Mouse (Mus musculus): ENCODE data around the gene Pprc1.

Gene Pprc1

GRCm38 (mm10) chr19:46056388-46056946 lies 11.8 kb downstream of the Pprc1 start:
- peak; percentile 87 to 91 for DNase-seq (ENCODE audit: low spot score in 2 of 2)

GRCm38 (mm10) chr19:46056947-46057607 lies 12.4 kb downstream of the Pprc1 start:
- DNase-seq (ENCODE audit: low spot score in 2 of 2) = peak; percentile 69 to 71

GRCm38 (mm10) chr19:46058466-46058865 lies 13.8 kb downstream of the Pprc1 start:
- no peak for DNase-seq (ENCODE audit: low spot score in 2 of 2)

GRCm38 (mm10) chr19:46060845-46061244 lies 16.2 kb downstream of the Pprc1 start:
- DNase-seq (ENCODE audit: low spot score in 2 of 2) = no peak

GRCm38 (mm10) chr19:46068054-46068453 lies 23.4 kb downstream of the Pprc1 start:
- DNase-seq (ENCODE audit: low spot score in 2 of 2) = no peak

GRCm38 (mm10) chr19:46073285-46073684 lies 28.6 kb downstream of the Pprc1 start:
- no peak for DNase-seq (ENCODE audit: low spot score in 2 of 2)

- no peak for DNase-seq (ENCODE audit: low spot score in 2 of 2)
These were observed 29.6 kb downstream of the Pprc1 start for GRCm38 (mm10) chr19:46074266-46074665.

- peak; percentile 99 for DNase-seq (ENCODE audit: low spot score in 2 of 2)
These were observed 31.2 kb downstream of the Pprc1 start, which contains the start of gene Nolc1 for GRCm38 (mm10) chr19:46075616-46076607. Gene Nolc1 (plus strand): TSS chr19:46075863.

GRCm38 (mm10) chr19:46078535-46078934 lies 33.8 kb downstream of the Pprc1 start:
- no peak for DNase-seq (ENCODE audit: low spot score in 2 of 2)

GRCm38 (mm10) chr19:46085185-46085584 lies 40.5 kb downstream of the Pprc1 start:
- DNase-seq (ENCODE audit: low spot score in 2 of 2) = no peak

GRCm38 (mm10) chr19:46086337-46086736 lies 41.7 kb downstream of the Pprc1 start:
- no peak for DNase-seq (ENCODE audit: low spot score in 2 of 2)

- DNase-seq (ENCODE audit: low spot score in 2 of 2) = no peak
These were observed 43.2 kb downstream of the Pprc1 start for GRCm38 (mm10) chr19:46087871-46088270.

- no peak for DNase-seq (ENCODE audit: low spot score in 2 of 2)
These were observed 47.0 kb downstream of the Pprc1 start for GRCm38 (mm10) chr19:46091641-46092040.

- DNase-seq (ENCODE audit: low spot score in 2 of 2) = no peak
These were observed 49.5 kb downstream of the Pprc1 start for GRCm38 (mm10) chr19:46094144-46094543.

- DNase-seq (ENCODE audit: low spot score in 2 of 2) = no peak
These were observed 50.6 kb downstream of the Pprc1 start for GRCm38 (mm10) chr19:46095291-46095690.

GRCm38 (mm10) chr19:46096396-46096795 lies 51.7 kb downstream of the Pprc1 start:
- DNase-seq (ENCODE audit: low spot score in 2 of 2) = no peak

GRCm38 (mm10) chr19:46099561-46099960 lies 54.9 kb downstream of the Pprc1 start:
- DNase-seq (ENCODE audit: low spot score in 2 of 2) = no peak

- DNase-seq (ENCODE audit: low spot score in 2 of 2) = no peak
These were observed 58.9 kb downstream of the Pprc1 start for GRCm38 (mm10) chr19:46103437-46104186.

- no peak for DNase-seq (ENCODE audit: low spot score in 2 of 2)
These were observed 59.5 kb downstream of the Pprc1 start for GRCm38 (mm10) chr19:46104187-46104557.

GRCm38 (mm10) chr19:46110214-46110613 lies 65.5 kb downstream of the Pprc1 start:
- DNase-seq (ENCODE audit: low spot score in 2 of 2) = no peak

- DNase-seq (ENCODE audit: low spot score in 2 of 2) = no peak
These were observed 66.1 kb downstream of the Pprc1 start for GRCm38 (mm10) chr19:46110781-46111180.

- DNase-seq (ENCODE audit: low spot score in 2 of 2) = no peak
These were observed 69.9 kb downstream of the Pprc1 start for GRCm38 (mm10) chr19:46114617-46115016.
